Mouse (Mus musculus) erythroblast, embryonic 14.5 days (primary cell): ENCODE measurements around the gene Rsph6a.

ENCODE experiments used
- GATA1 ChIP-seq: IDR thresholded peaks from 2 replicates; pipeline ENCODE4 v1.6.1; 2012; ENCODE audit warnings: low read length, inconsistent platforms, mixed read lengths
- TAL1 ChIP-seq: IDR thresholded peaks from 3 replicates; pipeline ENCODE4 v1.6.1; 2012; ENCODE audit warnings: low read length, inconsistent platforms, mixed read lengths

GRCm38 (mm10) chr7:19095751-19096110 lies 41.2 kb downstream of the Rsph6a start:
- TF ChIP-seq TAL1: no peak
- no peak for TF ChIP-seq GATA1
